Mouse (Mus musculus) embryo, embryonic 9.5 days (tissue): Measurements from ENCODE around the gene Gucy2g.
A peak's percentile ranks its signal among the peaks of the same experiment; 100 is the strongest.

Experiments used
- DNase-seq: peaks from one replicate; pipeline ENCODE4 v3.0.0-alpha.2; 2017; ENCODE audit errors: extremely low spot score

Gene Gucy2g

GRCm38 (mm10) chr19:55241186-55241645, at the start of gene Gucy2g:
Gene Gucy2g (minus strand): TSS chr19:55241236.
- DNase-seq, result no peak

GRCm38 (mm10) chr19:55288974-55289373, 47.9 kb upstream of the Gucy2g start:
- DNase-seq, result no peak

- DNase-seq, result no peak
These were observed 45.0 kb upstream of the Gucy2g start for GRCm38 (mm10) chr19:55286034-55286433.

- no peak for DNase-seq
These were observed 43.1 kb upstream of the Gucy2g start for GRCm38 (mm10) chr19:55284093-55284492.

GRCm38 (mm10) chr19:55276770-55277169, 35.7 kb upstream of the Gucy2g start:
- no peak for DNase-seq

GRCm38 (mm10) chr19:55276100-55276499, 35.1 kb upstream of the Gucy2g start:
- DNase-seq, result no peak

GRCm38 (mm10) chr19:55273340-55273739, 32.3 kb upstream of the Gucy2g start:
- no peak for DNase-seq

- DNase-seq, result peak; percentile 13
These were observed 30.4 kb upstream of the Gucy2g start for GRCm38 (mm10) chr19:55271448-55271847.

- DNase-seq, result no peak
These were observed 28.0 kb upstream of the Gucy2g start for GRCm38 (mm10) chr19:55269051-55269450.

- DNase-seq, result no peak
These were observed 27.1 kb upstream of the Gucy2g start for GRCm38 (mm10) chr19:55268150-55268549.

GRCm38 (mm10) chr19:55266786-55267185, 25.8 kb upstream of the Gucy2g start:
- no peak for DNase-seq

GRCm38 (mm10) chr19:55265269-55265668, 24.2 kb upstream of the Gucy2g start:
- DNase-seq, result no peak

GRCm38 (mm10) chr19:55260389-55261184, 19.6 kb upstream of the Gucy2g start:
- DNase-seq, result no peak

GRCm38 (mm10) chr19:55258514-55258913, 17.5 kb upstream of the Gucy2g start:
- no peak for DNase-seq

- no peak for DNase-seq
These were observed 16.8 kb upstream of the Gucy2g start for GRCm38 (mm10) chr19:55257656-55258375.

GRCm38 (mm10) chr19:55256156-55256555, 15.1 kb upstream of the Gucy2g start:
- no peak for DNase-seq

GRCm38 (mm10) chr19:55254513-55255016, 13.5 kb upstream of the Gucy2g start:
- peak; percentile 64 for DNase-seq

GRCm38 (mm10) chr19:55253570-55254441, 12.8 kb upstream of the Gucy2g start:
- DNase-seq, result peak; percentile 77

- DNase-seq, result no peak
These were observed 12.2 kb upstream of the Gucy2g start for GRCm38 (mm10) chr19:55253239-55253569.

- no peak for DNase-seq
These were observed 10.5 kb upstream of the Gucy2g start, which contains the start of gene Acsl5 for GRCm38 (mm10) chr19:55251383-55252124. Gene Acsl5 (plus strand): TSS chr19:55251938.

- no peak for DNase-seq
These were observed 9.4 kb upstream of the Gucy2g start for GRCm38 (mm10) chr19:55250451-55250850.
